8 mouse cellular contexts compared by ENCODE assay signal in genomic region chr19:4305491-4306189, GRCm38 (mm10). TPM values are rescaled to one million over a fixed set of nuclear protein-coding genes. Genes with fewer than 3 reads are reported as not detected.
DNase-seq lines count a peak whose midpoint lies in the region; ATAC-seq and TF ChIP-seq lines count a peak whose summit lies in the region.

No protein-coding gene starts in this region.

- H3K9me3 ChIP-seq in erythroblast, embryonic 14.5 days (ENCODE audit: control insufficient read depth, low read length) = no peaks in the 10 kb centered on the region
- H3K9me3 ChIP-seq in hindbrain, embryonic 11.5 days (ENCODE audit: control insufficient read depth, low read length) = no peaks in the 10 kb centered on the region

- peak overlapping the region; percentile 92 for H3K4me3 ChIP-seq in erythroblast, embryonic 14.5 days (replicated peaks)
- H3K4me3 ChIP-seq in hindbrain, embryonic 11.5 days (ENCODE audit: low read depth, low read length) = peak overlapping the region; percentile 97
- H3K4me3 ChIP-seq in liver, adult 2 months (ENCODE audit: insufficient read depth, low read depth, low read length) = peak overlapping the region; percentile 79

- WGBS in hindbrain, embryonic 11.5 days = under 1% methylated on average over 25 of the region's 68 CpGs
- WGBS in liver, adult 2 months = 2% methylated on average over 68 of the region's 68 CpGs

- intact Hi-C loops in left cerebral cortex, postnatal 4 days (cut with DNase I) = loop anchor here (5.0 kb wide), 1 partner anchor 48 kb away; no protein-coding TSS in a partner anchor

- H3K4me2 ChIP-seq in hindbrain, embryonic 11.5 days (replicated peaks; ENCODE audit: low read depth, low read length) = peak overlapping the region; percentile 87

- TF ChIP-seq CTCF in liver, adult 2 months (IDR thresholded peaks at IDR 0.05; ENCODE audit: low read depth, low read length) = no peak

- H3K27ac ChIP-seq in hindbrain, embryonic 11.5 days (ENCODE audit: low read depth, low read length) = peak overlapping the region; percentile 66
- H3K27ac ChIP-seq in liver, adult 2 months (replicated peaks; ENCODE audit: insufficient read depth, low read depth, low read length) = peak overlapping the region; percentile 26

- H3K27me3 ChIP-seq in erythroblast, embryonic 14.5 days (ENCODE audit: control insufficient read depth) = peaks cover 10% of the 10 kb centered on the region
- no peaks in the 10 kb centered on the region for H3K27me3 ChIP-seq in hindbrain, embryonic 11.5 days (ENCODE audit: control insufficient read depth, insufficient read depth, low read length)
- H3K27me3 ChIP-seq in liver, adult 2 months (ENCODE audit: control insufficient read depth, insufficient read depth, low read length) = no peaks in the 10 kb centered on the region

- peak; percentile 53 for DNase-seq in left cerebral cortex, postnatal 4 days
- DNase-seq in left cerebral cortex, adult 9 months (ENCODE audit: low spot score in 2 of 2) = no peak
- DNase-seq in brain, adult 2 months (ENCODE audit: low read depth, low spot score) = peak; percentile 67
- DNase-seq in hindbrain, embryonic 11.5 days (ENCODE audit: low spot score) = peak; percentile 75
- no peak for DNase-seq in liver, adult 2 months (ENCODE audit: extremely low read depth, low read depth, low spot score)
- peak; percentile 73 for DNase-seq in neural tube, embryonic 10.5 days (ENCODE audit: extremely low spot score, low spot score)
- peak; percentile 72 for DNase-seq in thymus, postnatal 25 days

- H3K79me2 ChIP-seq in liver, adult 2 months (ENCODE audit: control insufficient read depth, insufficient read depth, low read length) = peaks cover 47% of the 10 kb centered on the region

- peak overlapping the region; percentile 97 for H3K9ac ChIP-seq in hindbrain, embryonic 11.5 days (ENCODE audit: low read depth, low read length)
- H3K9ac ChIP-seq in liver, adult 2 months (ENCODE audit: low read depth, low read length) = peak overlapping the region; percentile 88

- no peak for TF ChIP-seq POLR2A in liver, adult 2 months (IDR thresholded peaks at IDR 0.05; ENCODE audit: extremely low read depth, insufficient read depth, low read length)

- peak; percentile 55 for ATAC-seq in hindbrain, embryonic 11.5 days (ENCODE audit: low FRiP score)

- peaks cover 58% of the 10 kb centered on the region for H3K4me1 ChIP-seq in erythroblast, embryonic 14.5 days (ENCODE audit: control insufficient read depth)
- H3K4me1 ChIP-seq in hindbrain, embryonic 11.5 days (replicated peaks; ENCODE audit: control insufficient read depth, insufficient read depth, low read length) = peaks cover 24% of the 10 kb centered on the region
- H3K4me1 ChIP-seq in liver, adult 2 months (ENCODE audit: control insufficient read depth, insufficient read depth, low read length) = peaks cover 16% of the 10 kb centered on the region

- H3K36me3 ChIP-seq in erythroblast, embryonic 14.5 days (ENCODE audit: control insufficient read depth) = peaks cover 22% of the 10 kb centered on the region
- H3K36me3 ChIP-seq in hindbrain, embryonic 11.5 days (ENCODE audit: control insufficient read depth, insufficient read depth, low read length) = no peaks in the 10 kb centered on the region
- no peaks in the 10 kb centered on the region for H3K36me3 ChIP-seq in liver, adult 2 months (ENCODE audit: control insufficient read depth, insufficient read depth, low read length)

RNA-seq across cellular contexts. Expression of gene Grk2, which starts 0.4 kb away (rescaled TPM):
- 100 to 1,000 TPM; 143 to 167 TPM for total RNA-seq in left cerebral cortex, postnatal 4 days (2021)
- polyA plus RNA-seq in erythroblast, embryonic 14.5 days (2012) = 20.9 and 22.2 TPM in 2 replicates
- 12.5 and 13.9 TPM in 2 replicates for polyA plus RNA-seq in hindbrain, embryonic 11.5 days (2014; fragmentation: Nextera tagmentation; extraction: Ambion mirVana)
- total RNA-seq in liver, adult 2 months (2014; rRNA removed) = 11.3 and 16.4 TPM in 2 replicates
- 23.4 and 30.3 TPM in 2 replicates for polyA plus RNA-seq in liver, adult 2 months (2012; rRNA removed)

RNA-seq across cellular contexts. Expression of gene Ankrd13d, which starts 22.7 kb away (rescaled TPM):
- total RNA-seq in left cerebral cortex, postnatal 4 days (2021) = 10 to 100 TPM; 98.4 to 99.3 TPM
- 0.22 and 0.38 TPM in 2 replicates for polyA plus RNA-seq in erythroblast, embryonic 14.5 days (2012)
- 8.6 and 11.0 TPM in 2 replicates for polyA plus RNA-seq in hindbrain, embryonic 11.5 days (2014; fragmentation: Nextera tagmentation; extraction: Ambion mirVana)
- 0.40 and 0.46 TPM in 2 replicates for total RNA-seq in liver, adult 2 months (2014; rRNA removed)
- polyA plus RNA-seq in liver, adult 2 months (2012; rRNA removed) = 0.27 and 0.60 TPM in 2 replicates

RNA-seq across cellular contexts. Expression of gene Ssh3, which starts 36.7 kb away (rescaled TPM):
- total RNA-seq in left cerebral cortex, postnatal 4 days (2021) = 10 to 100 TPM; 71.0 to 74.6 TPM
- 0.19 and 0.24 TPM in 2 replicates for polyA plus RNA-seq in erythroblast, embryonic 14.5 days (2012)
- 2.8 and 3.9 TPM in 2 replicates for polyA plus RNA-seq in hindbrain, embryonic 11.5 days (2014; fragmentation: Nextera tagmentation; extraction: Ambion mirVana)
- total RNA-seq in liver, adult 2 months (2014; rRNA removed) = 11.5 and 12.1 TPM in 2 replicates
- 15.3 and 29.2 TPM in 2 replicates for polyA plus RNA-seq in liver, adult 2 months (2012; rRNA removed)

Comparison
In these comparisons a context has a peak if more than half of its experiments do, and no peak if none do; other contexts are left out.
1. DNase-seq: peak in left cerebral cortex, postnatal 4 days (single experiment), brain, adult 2 months (single experiment), hindbrain, embryonic 11.5 days (single experiment), neural tube, embryonic 10.5 days (single experiment) and thymus, postnatal 25 days (single experiment); none in left cerebral cortex, adult 9 months (0 of 2) and liver, adult 2 months (single experiment).
2. Peak in every context shown above with its lines, with median percentiles within 50 percentile points of each other: H3K4me3 ChIP-seq.